Mouse (Mus musculus) thymus, postnatal 10 days (tissue): Measurements from ENCODE around the gene Pla1a.

Source experiments
- DNase-seq, 2 experiments: peaks; one replicate each; pipeline ENCODE4 v3.0.0; 2021; ENCODE audit warnings: low spot score in 2 of 2

The Pla1a gene

GRCm38 (mm10) chr16:38369000-38369399, 63.9 kb downstream of the Pla1a start:
- DNase-seq: no peak

- DNase-seq: no peak
These were observed 64.6 kb downstream of the Pla1a start for GRCm38 (mm10) chr16:38368336-38368735.

GRCm38 (mm10) chr16:38366231-38366630, 66.7 kb downstream of the Pla1a start:
- DNase-seq: no peak

- no peak for DNase-seq
These were observed 67.6 kb downstream of the Pla1a start for GRCm38 (mm10) chr16:38365390-38365789.

GRCm38 (mm10) chr16:38363657-38364056, 69.3 kb downstream of the Pla1a start:
- DNase-seq: no peak

- DNase-seq: no peak
These were observed 69.7 kb downstream of the Pla1a start for GRCm38 (mm10) chr16:38363256-38363595.

- no peak for DNase-seq
These were observed 70.3 kb downstream of the Pla1a start for GRCm38 (mm10) chr16:38362493-38363255.

GRCm38 (mm10) chr16:38361933-38362332, 71.0 kb downstream of the Pla1a start, which contains the start of gene Popdc2:
Popdc2 (plus strand) TSS chr16:38362209.
- DNase-seq: no peak

GRCm38 (mm10) chr16:38360317-38360716, 72.6 kb downstream of the Pla1a start:
- no peak for DNase-seq

- DNase-seq: no peak
These were observed 73.1 kb downstream of the Pla1a start for GRCm38 (mm10) chr16:38359857-38360256.

- DNase-seq: no peak
These were observed 73.7 kb downstream of the Pla1a start for GRCm38 (mm10) chr16:38359241-38359640.

- no peak for DNase-seq
These were observed 74.6 kb downstream of the Pla1a start for GRCm38 (mm10) chr16:38358256-38358812.

GRCm38 (mm10) chr16:38354185-38354913, 78.6 kb downstream of the Pla1a start:
- DNase-seq: no peak

- no peak for DNase-seq
These were observed 79.3 kb downstream of the Pla1a start for GRCm38 (mm10) chr16:38353642-38354041.

- no peak for DNase-seq
These were observed 80.1 kb downstream of the Pla1a start for GRCm38 (mm10) chr16:38352851-38353250.

- no peak for DNase-seq
These were observed 80.9 kb downstream of the Pla1a start for GRCm38 (mm10) chr16:38352031-38352430.

GRCm38 (mm10) chr16:38350939-38351338, 82.0 kb downstream of the Pla1a start:
- DNase-seq: no peak

GRCm38 (mm10) chr16:38350361-38350855, 82.5 kb downstream of the Pla1a start:
- no peak for DNase-seq

- no peak for DNase-seq
These were observed 83.1 kb downstream of the Pla1a start for GRCm38 (mm10) chr16:38349881-38350280.

- no peak for DNase-seq
These were observed 84.7 kb downstream of the Pla1a start for GRCm38 (mm10) chr16:38348217-38348761.

GRCm38 (mm10) chr16:38347588-38347987, 85.4 kb downstream of the Pla1a start:
- DNase-seq: no peak
